Mouse (Mus musculus): Measurements from ENCODE around the gene Arpc1a. TPM values are rescaled to one million over a fixed set of nuclear protein-coding genes. Genes with fewer than 3 reads are reported as not detected.
"Not testable (repeated sequence)": the region's sequence is repeated elsewhere in the genome, so short reads cannot be mapped to it uniquely, and the experiment has no call there.

The Arpc1a gene
- total and polyA plus RNA-seq, 3 experiments = 70.9 to 129 (median 111) TPM

DNA sequence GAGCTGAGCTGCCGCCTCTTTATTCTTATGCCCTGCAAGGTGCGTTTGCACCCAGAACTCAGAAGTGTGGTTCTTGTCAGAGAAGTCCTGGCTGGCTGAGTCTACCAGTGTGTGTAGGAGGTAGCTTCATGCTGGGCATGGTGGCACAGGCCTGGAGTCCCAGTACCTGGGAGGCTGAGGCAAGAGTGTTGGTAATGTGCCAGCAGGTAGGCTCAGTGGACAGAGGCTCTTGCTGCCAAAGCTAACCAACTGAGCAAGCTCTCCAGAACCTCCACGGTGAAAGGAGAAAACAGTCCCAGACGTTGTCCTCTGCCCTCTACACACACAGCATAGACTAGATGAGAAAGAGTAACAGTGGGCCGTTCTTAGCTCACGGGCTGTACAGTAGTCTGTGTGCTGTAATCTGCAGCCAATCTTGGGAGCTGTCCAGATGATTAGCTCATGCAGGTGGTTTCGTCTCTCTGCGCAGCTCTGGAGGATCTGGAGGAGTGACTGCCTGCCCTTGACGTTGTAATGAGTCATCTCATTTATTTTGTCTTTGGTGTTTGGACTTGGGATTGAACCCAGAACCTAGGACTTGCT, 22.2 kb downstream of the Arpc1a start:
- DNase-seq = peak; percentile 71

- DNase-seq = no peak
These were observed 26.8 kb downstream of the Arpc1a start for GRCm38 (mm10) chr5:145110401-145110800.

- peak; percentile 70 for DNase-seq
These were observed 28.9 kb downstream of the Arpc1a start for GRCm38 (mm10) chr5:145112566-145112965.

DNA sequence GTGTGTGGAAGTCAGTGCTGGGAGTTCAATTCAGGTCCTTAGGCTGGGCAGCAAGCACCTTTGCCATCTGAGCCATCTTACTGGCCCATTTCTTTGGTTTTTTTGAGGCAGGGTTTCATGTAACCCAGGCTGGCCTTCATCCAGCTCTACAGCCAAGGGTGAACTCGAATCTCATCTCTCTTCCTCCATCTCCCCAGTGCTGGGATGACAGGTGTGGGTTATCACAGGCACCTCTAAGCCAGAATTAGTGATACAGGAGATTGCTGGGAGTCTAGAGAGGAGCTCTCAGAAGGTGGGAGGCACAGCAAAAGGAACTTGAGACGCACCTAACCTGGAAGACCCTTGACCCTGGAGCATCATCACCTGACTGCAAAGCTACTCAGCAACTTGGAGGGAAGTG, 29.8 kb downstream of the Arpc1a start:
- no peak for DNase-seq

GRCm38 (mm10) chr5:145114071-145114605, 30.5 kb downstream of the Arpc1a start, which contains the start of gene Arpc1b:
Gene Arpc1b (plus strand): TSS chr5:145114215.
- peak; percentile 88 for DNase-seq

DNA sequence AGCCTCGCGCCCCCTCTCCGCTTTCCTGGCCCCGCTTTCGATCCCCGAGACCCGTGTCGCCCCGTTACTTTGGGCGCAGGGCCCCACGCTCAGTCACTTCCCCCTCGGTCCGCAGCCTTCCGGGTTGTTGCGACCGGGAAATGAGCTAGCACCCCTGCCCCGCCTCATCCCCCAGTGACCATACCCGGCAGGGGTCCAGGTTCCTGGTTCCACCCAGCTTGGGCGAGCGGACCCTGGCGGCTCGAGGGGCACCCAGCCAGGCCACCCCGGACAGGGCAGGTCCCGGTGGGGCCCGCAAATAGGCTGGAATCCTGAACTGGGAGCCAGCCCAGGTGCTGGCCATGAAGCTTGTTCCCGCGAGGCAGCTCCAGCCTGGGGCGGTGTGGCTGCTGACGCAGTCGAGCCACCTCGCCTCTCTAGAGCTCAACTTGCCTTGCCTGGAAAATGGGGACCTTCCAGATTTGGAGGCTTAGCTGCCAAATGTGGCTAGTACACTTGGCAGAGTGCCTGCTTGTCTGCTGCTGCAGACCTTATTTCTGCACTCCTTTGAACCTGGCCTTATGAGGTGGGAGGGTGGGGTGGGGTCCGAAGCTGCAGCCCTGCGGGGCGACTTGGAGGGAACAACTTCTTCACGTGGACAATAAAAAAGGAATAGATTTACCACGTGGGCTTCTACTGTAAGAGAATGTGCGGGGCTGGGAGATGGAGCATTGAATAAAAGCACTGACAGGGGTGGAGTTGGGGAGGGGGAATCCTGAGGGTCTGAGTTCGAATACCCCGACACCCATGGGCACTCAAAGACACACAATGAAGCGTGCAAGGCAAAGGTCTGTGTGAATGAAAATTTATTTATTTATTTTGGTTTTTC, 31.2 kb downstream of the Arpc1a start:
- DNase-seq = peak; percentile 81

- DNase-seq = no peak
These were observed 32.1 kb downstream of the Arpc1a start for GRCm38 (mm10) chr5:145115736-145116135.

- peak; percentile 82 for DNase-seq
These were observed 32.7 kb downstream of the Arpc1a start for GRCm38 (mm10) chr5:145116316-145116715.

DNA sequence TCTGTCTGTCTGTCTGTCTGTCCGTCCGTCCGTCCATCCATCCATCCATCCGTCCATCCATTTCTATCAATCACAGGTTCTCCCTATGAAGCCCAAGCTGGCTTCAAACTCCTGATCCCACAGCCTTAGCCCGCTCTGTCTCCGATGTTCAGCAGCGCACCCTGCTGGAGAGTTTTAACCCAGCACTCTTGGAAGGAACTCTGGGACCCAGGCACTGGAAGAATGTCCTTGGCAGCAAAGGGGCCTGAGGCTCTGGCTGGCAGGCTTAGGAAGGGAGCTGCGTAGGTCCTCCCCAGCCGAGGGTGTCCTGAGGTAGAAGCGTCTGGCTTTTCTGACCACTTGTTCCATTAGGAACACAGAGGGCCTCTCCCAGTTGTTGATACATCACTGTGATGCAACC, 33.3 kb downstream of the Arpc1a start:
- peak; percentile 78 for DNase-seq

DNA sequence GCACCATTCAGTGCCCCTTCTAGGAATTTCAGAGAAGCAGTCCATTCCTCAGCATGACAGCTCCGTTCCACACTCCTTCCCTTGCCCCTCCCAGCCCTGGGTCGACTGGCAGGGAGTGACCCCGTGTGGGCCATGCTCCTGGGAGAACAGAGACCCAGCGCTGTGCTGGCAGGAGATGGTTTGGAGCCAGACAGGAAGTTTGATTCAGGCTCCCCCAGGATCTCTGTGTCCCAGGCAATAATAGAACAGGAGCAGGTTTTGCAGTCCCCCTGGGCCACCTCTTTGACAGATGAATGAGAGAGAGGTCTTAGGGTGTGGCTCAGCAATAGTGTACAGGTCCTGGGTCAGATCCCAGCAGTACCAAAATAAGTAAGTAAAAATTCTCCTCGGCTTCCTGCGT, 34.4 kb downstream of the Arpc1a start:
- peak; percentile 34 for DNase-seq

- DNase-seq = no peak
These were observed 34.8 kb downstream of the Arpc1a start for GRCm38 (mm10) chr5:145118461-145118860.

DNA sequence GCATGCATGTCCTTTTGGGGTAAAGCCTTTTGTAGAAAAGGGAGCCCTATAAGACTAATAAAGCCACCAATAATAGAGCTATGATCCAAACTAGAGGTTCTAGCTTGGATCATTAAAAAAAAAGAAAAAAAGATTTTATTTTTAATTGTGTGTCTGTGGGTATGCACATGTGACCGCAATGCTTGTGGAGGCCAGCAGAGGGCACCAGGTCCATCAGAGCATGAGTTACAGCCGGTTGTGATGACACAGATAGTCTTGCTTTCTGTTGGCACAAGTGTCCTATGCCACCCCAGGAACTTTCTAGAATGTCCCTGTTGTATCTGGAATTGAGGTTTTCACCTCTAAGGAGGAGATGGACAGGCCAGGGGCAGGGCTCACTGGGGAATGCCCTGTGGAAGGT, 35.8 kb downstream of the Arpc1a start:
- no peak for DNase-seq

DNA sequence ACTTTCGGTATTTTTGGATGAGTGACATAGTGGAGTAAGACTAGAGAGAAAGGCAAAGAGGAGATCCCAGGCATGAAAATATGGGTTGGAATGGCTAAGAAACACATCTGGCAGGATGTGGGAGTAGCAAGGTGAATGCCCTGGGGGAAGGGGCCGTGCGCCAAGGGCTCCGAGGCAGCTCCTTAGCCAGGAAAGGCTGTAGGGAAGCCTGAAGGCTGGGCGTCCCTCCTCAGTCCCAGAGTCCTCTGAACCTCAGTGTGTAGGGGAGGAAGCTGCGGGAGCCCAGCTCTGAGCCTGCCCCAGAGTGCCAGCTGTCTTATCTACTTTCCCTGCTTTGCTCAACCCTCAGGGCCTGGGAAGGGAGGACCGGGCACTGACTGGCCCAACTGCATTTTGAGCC, 37.3 kb downstream of the Arpc1a start:
- no peak for DNase-seq

DNA sequence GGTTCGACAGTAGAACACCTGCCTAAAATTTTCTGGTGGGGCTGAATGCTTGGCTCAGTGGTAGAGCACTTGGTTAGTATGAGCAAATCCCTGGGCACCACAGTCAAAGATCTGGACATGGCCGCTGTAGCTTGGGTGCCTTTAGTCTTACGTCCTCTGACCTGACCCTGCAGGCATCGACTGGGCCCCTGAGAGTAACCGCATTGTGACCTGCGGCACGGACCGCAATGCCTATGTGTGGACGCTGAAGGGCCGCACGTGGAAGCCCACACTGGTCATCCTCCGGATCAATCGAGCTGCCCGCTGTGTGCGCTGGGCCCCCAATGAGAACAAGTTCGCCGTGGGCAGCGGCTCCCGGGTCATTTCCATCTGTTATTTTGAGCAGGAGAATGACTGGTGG, 39.8 kb downstream of the Arpc1a start:
- no peak for DNase-seq

DNA sequence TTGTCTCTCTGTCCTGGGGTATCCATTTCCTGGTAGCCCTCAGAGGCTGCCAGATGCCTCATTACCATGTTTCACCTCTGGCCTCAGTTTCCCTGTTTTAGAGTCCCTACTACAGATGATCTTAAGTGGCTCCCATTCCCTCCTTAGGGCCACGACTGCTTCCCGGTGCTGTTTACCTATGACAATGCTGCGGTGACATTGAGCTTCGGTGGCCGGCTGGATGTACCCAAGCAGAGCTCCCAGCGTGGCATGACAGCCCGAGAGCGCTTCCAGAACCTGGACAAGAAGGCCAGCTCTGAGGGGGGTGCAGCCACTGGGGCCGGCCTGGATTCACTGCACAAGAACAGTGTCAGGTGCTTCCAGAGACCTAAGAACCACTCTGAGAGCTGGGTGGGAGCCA, 43.0 kb downstream of the Arpc1a start:
- no peak for DNase-seq

GRCm38 (mm10) chr5:145129124-145129523, 45.5 kb downstream of the Arpc1a start:
- DNase-seq = peak; percentile 75

GRCm38 (mm10) chr5:145129773-145130172, 46.1 kb downstream of the Arpc1a start:
- DNase-seq = not testable (repeated sequence)

DNA sequence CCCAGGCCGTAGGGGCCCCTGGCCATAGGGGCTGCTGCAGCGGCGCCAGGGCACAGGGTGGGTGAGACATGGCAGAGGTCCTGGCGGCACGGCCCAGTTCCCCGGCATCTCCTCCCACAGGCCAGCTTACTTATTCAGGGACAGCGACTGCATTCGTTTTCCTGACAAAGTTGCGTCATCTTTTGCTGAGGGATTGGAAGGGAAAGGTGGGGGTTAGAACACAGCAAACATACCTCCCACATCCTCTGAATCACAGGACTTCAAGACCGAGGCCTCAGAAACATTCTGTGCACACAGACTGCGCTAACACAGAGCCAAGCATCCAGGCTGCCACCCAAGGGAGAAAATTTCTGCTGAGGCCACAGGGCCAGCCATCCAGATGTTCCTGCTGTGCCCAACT, 46.6 kb downstream of the Arpc1a start:
- DNase-seq = peak; percentile 55

GRCm38 (mm10) chr5:145130995-145131394, 47.4 kb downstream of the Arpc1a start:
- no peak for DNase-seq

- not testable (repeated sequence) for DNase-seq
These were observed 49.6 kb downstream of the Arpc1a start for GRCm38 (mm10) chr5:145133275-145133674.

GRCm38 (mm10) chr5:145138836-145139235, 55.2 kb downstream of the Arpc1a start:
- no peak for DNase-seq

- DNase-seq = peak; percentile 96
These were observed 56.2 kb downstream of the Arpc1a start, which contains the start of the genes Pdap1 and Bud31 for GRCm38 (mm10) chr5:145139571-145140519. Gene Pdap1 (minus strand): TSS chr5:145140238. Gene Bud31 (plus strand): TSS chr5:145140362.
